Mouse (Mus musculus) heart, postnatal 0 days (tissue): ENCODE data around the gene Cdrt4.

Experiments
- CTCF ChIP-seq: IDR thresholded peaks from 2 replicates; pipeline ENCODE4 v1.5.1; 2016; ENCODE audit warnings: antibody characterized with exemption, control low read depth, low read depth
- EP300 ChIP-seq: IDR thresholded peaks from 2 replicates; pipeline ENCODE4 v1.6.1; 2016; ENCODE audit warnings: antibody characterized with exemption, low read depth

- TF ChIP-seq CTCF (no peak), EP300 (no peak)
These were observed 77.1 kb downstream of the Cdrt4 start for GRCm38 (mm10) chr11:63028131-63028530.
